Mouse (Mus musculus): ENCODE data around the gene Mrpl14. TPM values are rescaled to one million over a fixed set of nuclear protein-coding genes. Genes with fewer than 3 reads are reported as not detected.
A peak's percentile ranks its signal among the peaks of the same experiment; 100 is the strongest.

The Mrpl14 gene
- polyA plus RNA-seq, 1 experiment from 2014 or later, result 113 TPM

DNA sequence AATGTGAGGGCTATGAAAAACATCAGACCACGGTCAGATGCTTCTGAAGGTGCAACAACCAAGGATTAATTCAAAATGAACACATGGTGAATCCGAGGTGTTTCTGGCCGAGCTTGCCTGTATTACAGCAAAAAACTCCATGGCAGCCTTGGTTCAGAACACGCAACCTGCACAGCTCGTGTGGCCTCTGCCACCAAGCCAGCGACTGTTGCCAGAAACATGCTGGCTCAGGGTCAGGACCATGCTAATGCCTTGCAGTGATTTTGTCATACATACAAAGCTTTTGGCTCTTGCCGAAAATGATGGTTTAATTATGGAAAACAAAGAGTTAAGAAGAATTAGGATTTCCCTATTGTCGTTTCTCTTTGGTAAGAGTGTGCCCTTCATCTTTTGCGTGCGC lies 18.1 kb upstream of the Mrpl14 start:
- Histone ChIP-seq H3K9me3 (ENCODE audit: low read length) (no peaks in the 10 kb centered on the region), H3K27me3 (ENCODE audit: insufficient read depth, low read length) (no peaks in the 10 kb centered on the region), H3K4me3 (ENCODE audit: low read depth, low read length) (no peak overlapping the region), H3K27ac (ENCODE audit: low read depth) (no peak overlapping the region), H3K4me1 (ENCODE audit: insufficient read depth) (no peaks in the 10 kb centered on the region), H3K36me3 (replicated peaks; ENCODE audit: insufficient read depth, low read length) (peaks cover 8% of the 10 kb centered on the region; the same call in 1 of the 2 replicates), H3K9ac (replicated peaks) (no peak overlapping the region), H3K4me2 (ENCODE audit: low read depth, low read length) (no peak overlapping the region)
- TF ChIP-seq CTCF (IDR thresholded peaks at IDR 0.05; ENCODE audit: low read depth) (no peak), EP300 (IDR thresholded peaks at IDR 0.05; ENCODE audit: low read depth) (no peak)
- WGBS (ENCODE audit: insufficient replicate concordance), result 86% methylated on average over 10 of the region's 10 CpGs
- ATAC-seq, result no peak
- no peak for DNase-seq

- no peak overlapping the region for H3K27ac ChIP-seq (ENCODE audit: low read depth)
- no peak overlapping the region for H3K4me3 ChIP-seq (ENCODE audit: low read depth, low read length)
- DNase-seq (no peak), ATAC-seq (no peak)
- H3K4me2 ChIP-seq (ENCODE audit: low read depth, low read length), result no peak overlapping the region
- H3K36me3 ChIP-seq (replicated peaks; ENCODE audit: insufficient read depth, low read length), result peaks cover 20% of the 10 kb centered on the region
- TF ChIP-seq EP300 (IDR thresholded peaks at IDR 0.05; ENCODE audit: low read depth) (no peak), CTCF (IDR thresholded peaks at IDR 0.05; ENCODE audit: low read depth) (peak; percentile 44)
- H3K9ac ChIP-seq (replicated peaks), result no peak overlapping the region
- no peaks in the 10 kb centered on the region for H3K9me3 ChIP-seq (ENCODE audit: low read length)
- no peaks in the 10 kb centered on the region for H3K27me3 ChIP-seq (ENCODE audit: insufficient read depth, low read length)
- WGBS (ENCODE audit: insufficient replicate concordance), result 87% methylated on average over 1 of the region's 1 CpGs
- no peaks in the 10 kb centered on the region for H3K4me1 ChIP-seq (ENCODE audit: insufficient read depth)
Measured at GRCm38 (mm10) chr17:45671821-45672220, 14.3 kb upstream of the Mrpl14 start.

GRCm38 (mm10) chr17:45672598-45672997 lies 13.5 kb upstream of the Mrpl14 start:
- DNase-seq (no peak), ATAC-seq (no peak)
- H3K9me3 ChIP-seq (ENCODE audit: low read length), result no peaks in the 10 kb centered on the region
- no peak overlapping the region for H3K27ac ChIP-seq (ENCODE audit: low read depth)
- 54% methylated on average over 2 of the region's 2 CpGs for WGBS (ENCODE audit: insufficient replicate concordance)
- H3K4me3 ChIP-seq (ENCODE audit: low read depth, low read length), result no peak overlapping the region
- TF ChIP-seq EP300 (IDR thresholded peaks at IDR 0.05; ENCODE audit: low read depth) (no peak), CTCF (IDR thresholded peaks at IDR 0.05; ENCODE audit: low read depth) (no peak)
- H3K4me1 ChIP-seq (ENCODE audit: insufficient read depth), result no peaks in the 10 kb centered on the region
- no peak overlapping the region for H3K4me2 ChIP-seq (ENCODE audit: low read depth, low read length)
- H3K9ac ChIP-seq (replicated peaks), result no peak overlapping the region
- H3K27me3 ChIP-seq (ENCODE audit: insufficient read depth, low read length), result no peaks in the 10 kb centered on the region
- H3K36me3 ChIP-seq (replicated peaks; ENCODE audit: insufficient read depth, low read length), result peaks cover 24% of the 10 kb centered on the region

GRCm38 (mm10) chr17:45678106-45678505 lies 8.0 kb upstream of the Mrpl14 start:
- Histone ChIP-seq H3K9me3 (ENCODE audit: low read length) (no peaks in the 10 kb centered on the region), H3K27ac (ENCODE audit: low read depth) (no peak overlapping the region), H3K4me2 (ENCODE audit: low read depth, low read length) (no peak overlapping the region), H3K4me1 (ENCODE audit: insufficient read depth) (peaks cover 5% of the 10 kb centered on the region; the same call in 1 of the 2 replicates), H3K9ac (replicated peaks) (no peak overlapping the region), H3K36me3 (replicated peaks; ENCODE audit: insufficient read depth, low read length) (peaks cover 22% of the 10 kb centered on the region), H3K4me3 (ENCODE audit: low read depth, low read length) (no peak overlapping the region), H3K27me3 (ENCODE audit: insufficient read depth, low read length) (no peaks in the 10 kb centered on the region)
- WGBS (ENCODE audit: insufficient replicate concordance), result 40% methylated on average over 7 of the region's 7 CpGs
- peak; percentile 79 for DNase-seq
- no peak for ATAC-seq
- no peak for TF ChIP-seq EP300 (IDR thresholded peaks at IDR 0.05; ENCODE audit: low read depth)
- peak; percentile 92 for TF ChIP-seq CTCF (IDR thresholded peaks at IDR 0.05; ENCODE audit: low read depth)

DNA sequence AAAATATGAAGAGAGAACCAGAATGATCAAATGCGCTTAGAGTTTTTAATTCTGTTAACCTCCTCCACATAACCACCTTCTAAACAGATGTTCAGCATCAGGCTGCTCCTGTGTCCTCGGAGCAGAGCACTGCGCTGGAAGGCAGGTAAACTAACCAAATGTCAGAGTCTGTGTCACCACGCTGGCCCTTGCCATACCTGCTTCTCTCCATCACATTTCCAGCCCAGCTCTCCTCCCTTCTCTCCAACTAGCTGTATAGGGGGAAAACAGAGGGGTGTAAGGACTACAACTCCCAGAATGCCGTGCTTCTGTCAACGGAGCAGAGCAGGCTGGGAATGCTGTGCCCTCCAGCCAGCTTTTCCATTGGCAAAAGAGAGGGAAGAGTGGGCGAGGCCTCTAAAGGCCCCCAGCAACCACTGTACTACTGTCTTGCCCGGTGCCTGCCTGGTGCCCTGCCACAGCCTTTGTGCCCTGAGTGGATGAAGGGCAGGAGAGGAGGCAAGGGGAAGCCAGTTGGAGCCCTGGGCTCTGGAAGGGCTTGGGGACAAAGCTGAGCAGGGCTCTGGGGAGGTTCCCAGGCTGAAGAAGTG lies 5.6 kb upstream of the Mrpl14 start:
- Histone ChIP-seq H3K4me1 (ENCODE audit: insufficient read depth) (peaks cover 14% of the 10 kb centered on the region), H3K9ac (replicated peaks) (no peak overlapping the region), H3K4me2 (ENCODE audit: low read depth, low read length) (no peak overlapping the region), H3K27me3 (ENCODE audit: insufficient read depth, low read length) (no peaks in the 10 kb centered on the region), H3K9me3 (ENCODE audit: low read length) (no peaks in the 10 kb centered on the region), H3K36me3 (replicated peaks; ENCODE audit: insufficient read depth, low read length) (peaks cover 10% of the 10 kb centered on the region), H3K27ac (ENCODE audit: low read depth) (no peak overlapping the region), H3K4me3 (ENCODE audit: low read depth, low read length) (no peak overlapping the region)
- peak; percentile 36 for ATAC-seq
- DNase-seq, result no peak
- WGBS (ENCODE audit: insufficient replicate concordance), result 61% methylated on average over 8 of the region's 8 CpGs
- TF ChIP-seq EP300 (IDR thresholded peaks at IDR 0.05; ENCODE audit: low read depth), result no peak
- no peak for TF ChIP-seq CTCF (IDR thresholded peaks at IDR 0.05; ENCODE audit: low read depth)

- ATAC-seq (no peak), DNase-seq (peak; percentile 49)
- H3K4me2 ChIP-seq (ENCODE audit: low read depth, low read length), result no peak overlapping the region
- TF ChIP-seq CTCF (IDR thresholded peaks at IDR 0.05; ENCODE audit: low read depth) (peak; percentile 57), EP300 (IDR thresholded peaks at IDR 0.05; ENCODE audit: low read depth) (no peak)
- no peaks in the 10 kb centered on the region for H3K9me3 ChIP-seq (ENCODE audit: low read length)
- H3K27ac ChIP-seq (ENCODE audit: low read depth), result no peak overlapping the region
- peaks cover 10% of the 10 kb centered on the region for H3K36me3 ChIP-seq (replicated peaks; ENCODE audit: insufficient read depth, low read length)
- H3K4me1 ChIP-seq (ENCODE audit: insufficient read depth), result peaks cover 14% of the 10 kb centered on the region
- H3K4me3 ChIP-seq (ENCODE audit: low read depth, low read length), result no peak overlapping the region
- no peak overlapping the region for H3K9ac ChIP-seq (replicated peaks)
- WGBS (ENCODE audit: insufficient replicate concordance), result 94% methylated on average over 1 of the region's 1 CpGs
- H3K27me3 ChIP-seq (ENCODE audit: insufficient read depth, low read length), result no peaks in the 10 kb centered on the region
Measured at GRCm38 (mm10) chr17:45681588-45681987, 4.5 kb upstream of the Mrpl14 start.
